Mouse (Mus musculus): ENCODE data around the gene Ppp1r3d.

GRCm38 (mm10) chr2:178426229-178426628 is 12.0 kb upstream of the Ppp1r3d start:
- no peak for TF ChIP-seq POLR2A (IDR thresholded peaks at IDR 0.05; ENCODE audit: low read depth, low read length)
- TF ChIP-seq CTCF (IDR thresholded peaks at IDR 0.05; ENCODE audit: extremely low read depth, insufficient read length, insufficient replicate concordance, low read depth, low read length): no peak
